ENCODE assay signal across 9 mouse cellular contexts in the genomic region with DNA sequence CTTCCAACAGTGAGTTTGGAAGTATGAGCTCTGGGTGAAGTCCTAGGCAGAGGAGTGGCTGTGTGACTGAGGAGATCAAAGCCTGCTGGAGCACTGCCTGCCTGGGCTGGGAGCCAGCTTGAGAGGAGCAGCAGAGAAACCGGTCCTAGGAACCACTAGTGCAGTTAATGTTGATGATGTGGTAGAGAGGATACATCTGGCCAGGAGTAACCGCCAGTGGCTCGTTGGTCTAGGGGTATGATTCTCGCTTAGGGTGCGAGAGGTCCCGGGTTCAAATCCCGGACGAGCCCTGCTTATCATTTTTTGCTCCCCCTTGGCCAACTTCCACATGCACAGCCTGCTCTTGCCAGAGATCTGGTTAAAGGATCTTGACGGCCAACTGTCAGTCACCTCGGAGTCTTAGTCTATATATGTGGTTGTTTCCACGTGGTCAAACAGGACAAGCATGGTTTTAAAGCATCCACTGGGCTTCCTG. TPM values are rescaled to one million over a fixed set of nuclear protein-coding genes. Genes with fewer than 3 reads are reported as not detected.
A peak's percentile ranks its signal among the peaks of the same experiment; 100 is the strongest.
DNase-seq lines count a peak whose midpoint lies in the region; ATAC-seq and TF ChIP-seq lines count a peak whose summit lies in the region.
"Had no signal": no experiment of that assay in that cellular context is flagged by ENCODE, and none has a peak within 500 bp of the region (broad histone marks: within the 10 kb centered on the region; RNA-seq: fewer than 3 reads in every experiment).

No protein-coding gene starts in this region.

- no peak overlapping the region for H3K9ac ChIP-seq in liver, embryonic 14.5 days (replicated peaks)
- no peak overlapping the region for H3K9ac ChIP-seq in neural tube, embryonic 15.5 days (replicated peaks)

- no peak overlapping the region for H3K27ac ChIP-seq in liver, embryonic 14.5 days
- no peak overlapping the region for H3K27ac ChIP-seq in neural tube, embryonic 15.5 days (replicated peaks)

- CTCF ChIA-PET in Patski (lab: Charles Lee): no interaction called here

- H3K4me2 ChIP-seq in liver, embryonic 14.5 days (ENCODE audit: low read depth): peak overlapping the region; percentile 64
- H3K4me2 ChIP-seq in neural tube, embryonic 15.5 days: peak overlapping the region; percentile 42

- peaks cover 5 to 12% of the 10 kb centered on the region in 2 experiments for H3K4me1 ChIP-seq in liver, embryonic 14.5 days (replicated peaks; ENCODE audit: control insufficient read depth in 2 of 2, insufficient read depth in 2 of 2, low read length in 1 of 2)
- peaks cover 5% of the 10 kb centered on the region; the same call in 1 of the 2 replicates for H3K4me1 ChIP-seq in neural tube, embryonic 15.5 days

- peak; percentile 28 for DNase-seq in Patski (ENCODE audit: low read depth, low spot score)
- DNase-seq in cerebellum, adult 8-10 months: peak; percentile 81
- peak; percentile 59 for DNase-seq in forelimb bud, embryonic 11.5 days (ENCODE audit: low read depth, low spot score)
- DNase-seq in heart, postnatal 14 days: peak; percentile 93 to 95
- DNase-seq in kidney, postnatal 36 days: peak; percentile 90 to 93
- peak in 2 of 3 experiments; percentile 17 for DNase-seq in liver, embryonic 14.5 days (ENCODE audit: low read depth in 3 of 3, low spot score in 3 of 3)

- no peaks in the 10 kb centered on the region for H3K9me3 ChIP-seq in liver, embryonic 14.5 days (ENCODE audit: control insufficient read depth, low read length)
- H3K9me3 ChIP-seq in neural tube, embryonic 15.5 days (replicated peaks): no peaks in the 10 kb centered on the region
- H3K9me3 ChIP-seq: megakaryocyte, embryonic 14.5 days had no signal

- 2% methylated on average over 11 of the region's 11 CpGs for WGBS in liver, embryonic 14.5 days (ENCODE audit: insufficient replicate concordance)
- 7% methylated on average over 11 of the region's 11 CpGs for WGBS in neural tube, embryonic 15.5 days

- ATAC-seq in Patski: peak; percentile 52
- ATAC-seq in liver, embryonic 14.5 days (ENCODE audit: insufficient read depth): peak; percentile 73
- ATAC-seq in neural tube, embryonic 15.5 days (ENCODE audit: low FRiP score): peak; percentile 90
- ATAC-seq in inflammation-experienced regulatory T-cells, adult 6 months: no peak

- intact Hi-C loops in heart, postnatal 14 days (cut with DNase I): no loop called here

- no peaks in the 10 kb centered on the region for H3K27me3 ChIP-seq in Patski
- H3K27me3 ChIP-seq in liver, embryonic 14.5 days (ENCODE audit: control insufficient read depth, insufficient read depth, low read length): peaks cover 11% of the 10 kb centered on the region
- H3K27me3 ChIP-seq in neural tube, embryonic 15.5 days (replicated peaks): peaks cover 7% of the 10 kb centered on the region; the same call in 1 of the 2 replicates

- H3K4me3 ChIP-seq in liver, embryonic 14.5 days (ENCODE audit: insufficient read depth in 1 of 2, low read depth in 2 of 2, low read length in 2 of 2): peak overlapping the region; percentile 41 to 60
- peak overlapping the region; percentile 29 for H3K4me3 ChIP-seq in neural tube, embryonic 15.5 days (replicated peaks)

- no peaks in the 10 kb centered on the region for H3K36me3 ChIP-seq in liver, embryonic 14.5 days (replicated peaks; ENCODE audit: control insufficient read depth, insufficient read depth, low read depth)
- no peaks in the 10 kb centered on the region for H3K36me3 ChIP-seq in neural tube, embryonic 15.5 days

- in situ Hi-C loops in Patski (cut with MboI; ENCODE audit: low pct_unique_long_range_greater_than_20kb): no loop called here

- no peak for TF ChIP-seq EP300 in liver, embryonic 14.5 days (IDR thresholded peaks at IDR 0.05; ENCODE audit: low read depth)

- TF ChIP-seq CTCF in Patski (IDR thresholded peaks at IDR 0.05): no peak
- TF ChIP-seq CTCF in liver, embryonic 14.5 days (IDR thresholded peaks at IDR 0.05; ENCODE audit: low read depth): no peak

- POLR2A ChIA-PET in Patski (lab: Charles Lee): interaction anchor here (0.5 kb wide), 1 partner anchor 274 kb away, joined by 4 read pairs; no protein-coding TSS in a partner anchor

RNA-seq across cellular contexts. Expression of a gene that starts 0.4 kb away (rescaled TPM):
- polyA plus RNA-seq in Patski (2021): 0.28 TPM
- not detected for total RNA-seq in heart, postnatal 14 days (2021)
- polyA plus RNA-seq in liver, embryonic 14.5 days (2012; rRNA removed): not detected in 2 replicates
- polyA plus RNA-seq in liver, embryonic 14.5 days (2014; fragmentation: Nextera tagmentation; extraction: Ambion mirVana): 0.06 TPM in 1 of 2 replicates, not detected in the other
- polyA plus RNA-seq in neural tube, embryonic 15.5 days (2015; fragmentation: Nextera tagmentation; extraction: Ambion mirVana): 0.22 and 0.61 TPM in 2 replicates
- under 1 TPM; 0.38 to 0.66 (median 0.66) TPM for polyA plus RNA-seq in inflammation-experienced regulatory T-cells, adult 6 months (2017; shearing (Covaris generic))

RNA-seq across cellular contexts. Expression of a gene that starts 7.5 kb away (rescaled TPM):
- polyA plus RNA-seq in Patski (2021): 27.6 TPM
- total RNA-seq in heart, postnatal 14 days (2021): 1 to 10 TPM; 3.6 TPM
- polyA plus RNA-seq in liver, embryonic 14.5 days (2012; rRNA removed): 0.17 and 0.37 TPM in 2 replicates
- 0.09 and 0.27 TPM in 2 replicates for polyA plus RNA-seq in liver, embryonic 14.5 days (2014; fragmentation: Nextera tagmentation; extraction: Ambion mirVana)
- polyA plus RNA-seq in neural tube, embryonic 15.5 days (2015; fragmentation: Nextera tagmentation; extraction: Ambion mirVana): 49.2 and 53.6 TPM in 2 replicates
- 1 to 10 TPM in 2 of 3 experiments, under 1 TPM in 1; 0.65 to 1.1 (median 1.0) TPM for polyA plus RNA-seq in inflammation-experienced regulatory T-cells, adult 6 months (2017; shearing (Covaris generic))

RNA-seq across cellular contexts. Expression of a gene that starts 40.8 kb away (rescaled TPM):
- 448 TPM for polyA plus RNA-seq in Patski (2021)
- 100 to 1,000 TPM; 262 TPM for total RNA-seq in heart, postnatal 14 days (2021)
- polyA plus RNA-seq in liver, embryonic 14.5 days (2012; rRNA removed): 40.1 and 49.1 TPM in 2 replicates
- polyA plus RNA-seq in liver, embryonic 14.5 days (2014; fragmentation: Nextera tagmentation; extraction: Ambion mirVana): 93.5 and 97.1 TPM in 2 replicates
- 158 and 182 TPM in 2 replicates for polyA plus RNA-seq in neural tube, embryonic 15.5 days (2015; fragmentation: Nextera tagmentation; extraction: Ambion mirVana)
- polyA plus RNA-seq in inflammation-experienced regulatory T-cells, adult 6 months (2017; shearing (Covaris generic)): 10 to 100 TPM; 60.2 to 63.2 (median 62.6) TPM

RNA-seq across cellular contexts. Expression of a gene that starts 44.4 kb away (rescaled TPM):
- polyA plus RNA-seq in Patski (2021): 94.6 TPM
- 100 to 1,000 TPM; 146 to 175 TPM for total RNA-seq in heart, postnatal 14 days (2021)
- 0.23 and 0.30 TPM in 2 replicates for polyA plus RNA-seq in liver, embryonic 14.5 days (2012; rRNA removed)
- polyA plus RNA-seq in liver, embryonic 14.5 days (2014; fragmentation: Nextera tagmentation; extraction: Ambion mirVana): 0.14 and 0.33 TPM in 2 replicates
- 5.2 and 5.3 TPM in 2 replicates for polyA plus RNA-seq in neural tube, embryonic 15.5 days (2015; fragmentation: Nextera tagmentation; extraction: Ambion mirVana)
- not detected for polyA plus RNA-seq in inflammation-experienced regulatory T-cells, adult 6 months (2017; shearing (Covaris generic))

Comparison
In these comparisons a context has a peak if more than half of its experiments do, and no peak if none do; other contexts are left out.
1. DNase-seq: peak in every context shown above with its lines; median percentile 94 in heart, postnatal 14 days; 92 in kidney, postnatal 36 days; 81 in cerebellum, adult 8-10 months; 59 in forelimb bud, embryonic 11.5 days; 28 in Patski; 17 in liver, embryonic 14.5 days.
2. RNA of a gene that starts 7.5 kb away (polyA plus RNA-seq): 49.2 to 53.6 TPM in neural tube, embryonic 15.5 days and 27.6 TPM in Patski (single experiment); 0.65 to 1.1 TPM in inflammation-experienced regulatory T-cells, adult 6 months and 0.09 to 0.37 TPM in liver, embryonic 14.5 days; every median in the first group is over 10 times any median in the second.